Mouse (Mus musculus) heart, embryonic 13.5 days (tissue): ENCODE results near the gene Chst11. TPM values are rescaled to one million over a fixed set of nuclear protein-coding genes. Genes with fewer than 3 reads are reported as not detected.
A peak's percentile ranks its signal among the peaks of the same experiment; 100 is the strongest.

Experiments
- ATAC-seq: fragments of 200-750 bp; cut with Nextera tagmentation; 2 replicates; pipeline ENCODE4 v1.8.0; 2017; ENCODE audit warnings: moderate TSS enrichment; ENCODE audit not compliant: insufficient number of reproducible peaks, low FRiP score, low TSS enrichment; ENCODE audit errors: extremely low read depth
- H3K27ac ChIP-seq: fragments of 300-500 bp; sonication (generic); replicated peaks from 2 replicates; pipeline ENCODE4 v1.5.1; 2015; ENCODE audit warnings: moderate library complexity, mild to moderate bottlenecking, inconsistent platforms
- H3K27me3 ChIP-seq: fragments of 300-500 bp; sonication (generic); replicated peaks from 2 replicates; pipeline ENCODE4 v1.6.1; 2015; ENCODE audit warnings: mild to moderate bottlenecking, inconsistent platforms
- H3K36me3 ChIP-seq: fragments of 300-500 bp; sonication (generic); 2 replicates; pipeline ENCODE4 v1.6.1; 2015; ENCODE audit warnings: mild to moderate bottlenecking, inconsistent platforms
- H3K4me1 ChIP-seq: fragments of 300-500 bp; sonication (generic); 2 replicates; pipeline ENCODE4 v1.6.1; 2015; ENCODE audit warnings: inconsistent platforms
- H3K4me2 ChIP-seq: fragments of 300-500 bp; sonication (generic); 2 replicates; pipeline ENCODE4 v1.6.1; 2015; ENCODE audit warnings: inconsistent platforms, mild to moderate bottlenecking, moderate library complexity
- H3K4me3 ChIP-seq: fragments of 300-500 bp; sonication (generic); 2 replicates; pipeline ENCODE4 v1.5.1; 2015; ENCODE audit warnings: moderate library complexity, mild to moderate bottlenecking, inconsistent platforms
- H3K9ac ChIP-seq: fragments of 300-500 bp; sonication (generic); 2 replicates; pipeline ENCODE4 v1.6.1; 2015; ENCODE audit warnings: inconsistent platforms, mild to moderate bottlenecking, moderate library complexity
- H3K9me3 ChIP-seq: fragments of 300-500 bp; sonication (generic); 2 replicates; pipeline ENCODE4 v1.6.1; 2016; ENCODE audit warnings: inconsistent platforms
- WGBS: fragments of 180-500 bp; shearing (Covaris S2); methylation state at CpG from one replicate; pipeline ENCODE4 v1.1.7; 2015; ENCODE audit warnings: mixed read lengths; 5-methylcytosine and 5-hydroxymethylcytosine counted together
- polyA plus RNA-seq: library from polyadenylated mRNA; unstranded; fragments of >200 nt; fragmentation: Nextera tagmentation; extraction: Ambion mirVana; gene quantifications from 2 replicates; pipeline ENCODE4 v1.2.1, GENCODE M21; 2015

Chst11 gene
- polyA plus RNA-seq, 1 experiment from 2014 or later = 2.4 TPM

- 43% methylated on average over 12 of the region's 12 CpGs for WGBS
- peak overlapping the region; percentile 36; the same call in 1 of the 2 replicates for H3K27ac ChIP-seq
- H3K27me3 ChIP-seq = no peaks in the 10 kb centered on the region
- 0 out of 2 replicates have a peak, but pooled peaks cover 2% of the 10 kb centered on the region for H3K36me3 ChIP-seq
- 0 out of 2 replicates have a peak, but pooled peaks cover 4% of the 10 kb centered on the region for H3K9me3 ChIP-seq
- no peak overlapping the region for H3K4me2 ChIP-seq
- H3K4me1 ChIP-seq = peaks cover 49% of the 10 kb centered on the region
- H3K9ac ChIP-seq = peak overlapping the region; percentile 20; the same call in 1 of the 2 replicates
- ATAC-seq = no peak
- no peak overlapping the region for H3K4me3 ChIP-seq
These were observed 198.6 kb downstream of the Chst11 start for GRCm38 (mm10) chr10:83183634-83184479.

GRCm38 (mm10) chr10:83184480-83185069, 199.3 kb downstream of the Chst11 start:
- WGBS = 50% methylated on average over 7 of the region's 7 CpGs
- H3K27ac ChIP-seq = peak overlapping the region; percentile 36; the same call in 1 of the 2 replicates
- H3K4me1 ChIP-seq = peaks cover 49% of the 10 kb centered on the region
- no peak for ATAC-seq
- H3K4me2 ChIP-seq = no peak overlapping the region
- no peaks in the 10 kb centered on the region for H3K36me3 ChIP-seq
- peak overlapping the region; percentile 20; the same call in 1 of the 2 replicates for H3K9ac ChIP-seq
- H3K27me3 ChIP-seq = no peaks in the 10 kb centered on the region
- H3K9me3 ChIP-seq = 0 out of 2 replicates have a peak, but pooled peaks cover under 1% of the 10 kb centered on the region
- H3K4me3 ChIP-seq = no peak overlapping the region

GRCm38 (mm10) chr10:83185121-83185520, 199.8 kb downstream of the Chst11 start:
- H3K9me3 ChIP-seq = no peaks in the 10 kb centered on the region
- 96% methylated on average over 6 of the region's 6 CpGs for WGBS
- H3K4me3 ChIP-seq = no peak overlapping the region
- H3K4me1 ChIP-seq = peaks cover 49% of the 10 kb centered on the region
- ATAC-seq = no peak
- H3K36me3 ChIP-seq = no peaks in the 10 kb centered on the region
- no peak overlapping the region for H3K4me2 ChIP-seq
- no peak overlapping the region for H3K9ac ChIP-seq
- H3K27me3 ChIP-seq = no peaks in the 10 kb centered on the region
- no peak overlapping the region for H3K27ac ChIP-seq

- Histone ChIP-seq H3K4me1 (peaks cover 49% of the 10 kb centered on the region), H3K4me2 (no peak overlapping the region), H3K9me3 (no peaks in the 10 kb centered on the region), H3K27me3 (no peaks in the 10 kb centered on the region), H3K4me3 (no peak overlapping the region), H3K27ac (no peak overlapping the region), H3K9ac (no peak overlapping the region), H3K36me3 (peaks cover 10% of the 10 kb centered on the region)
- ATAC-seq = no peak
- WGBS = 80% methylated on average over 8 of the region's 8 CpGs
These were observed 200.9 kb downstream of the Chst11 start for GRCm38 (mm10) chr10:83186167-83186566.

GRCm38 (mm10) chr10:83186984-83187383, 201.7 kb downstream of the Chst11 start:
- peaks cover 51% of the 10 kb centered on the region for H3K4me1 ChIP-seq
- H3K9ac ChIP-seq = no peak overlapping the region
- no peak overlapping the region for H3K4me2 ChIP-seq
- no peak for ATAC-seq
- H3K36me3 ChIP-seq = peaks cover 14% of the 10 kb centered on the region
- 33% methylated on average over 5 of the region's 5 CpGs for WGBS
- no peaks in the 10 kb centered on the region for H3K9me3 ChIP-seq
- H3K27me3 ChIP-seq = no peaks in the 10 kb centered on the region
- H3K4me3 ChIP-seq = no peak overlapping the region
- no peak overlapping the region for H3K27ac ChIP-seq

- H3K36me3 ChIP-seq = peaks cover 14% of the 10 kb centered on the region
- no peak overlapping the region for H3K27ac ChIP-seq
- H3K27me3 ChIP-seq = no peaks in the 10 kb centered on the region
- no peak overlapping the region for H3K4me2 ChIP-seq
- 87% methylated on average over 5 of the region's 5 CpGs for WGBS
- ATAC-seq = no peak
- H3K4me1 ChIP-seq = peaks cover 34% of the 10 kb centered on the region
- no peak overlapping the region for H3K9ac ChIP-seq
- H3K4me3 ChIP-seq = no peak overlapping the region
- H3K9me3 ChIP-seq = no peaks in the 10 kb centered on the region
These were observed 203.8 kb downstream of the Chst11 start for GRCm38 (mm10) chr10:83189071-83189470.

GRCm38 (mm10) chr10:83191476-83191875, 206.2 kb downstream of the Chst11 start:
- H3K4me2 ChIP-seq = no peak overlapping the region
- H3K27me3 ChIP-seq = no peaks in the 10 kb centered on the region
- 93% methylated on average over 17 of the region's 17 CpGs for WGBS
- H3K4me3 ChIP-seq = no peak overlapping the region
- H3K9ac ChIP-seq = no peak overlapping the region
- ATAC-seq = no peak
- no peaks in the 10 kb centered on the region for H3K9me3 ChIP-seq
- no peak overlapping the region for H3K27ac ChIP-seq
- peaks cover 26% of the 10 kb centered on the region for H3K4me1 ChIP-seq
- H3K36me3 ChIP-seq = peaks cover 14% of the 10 kb centered on the region

- Histone ChIP-seq H3K4me3 (no peak overlapping the region), H3K9ac (no peak overlapping the region), H3K4me2 (no peak overlapping the region), H3K36me3 (peaks cover 14% of the 10 kb centered on the region), H3K4me1 (peaks cover 21% of the 10 kb centered on the region), H3K27me3 (no peaks in the 10 kb centered on the region), H3K9me3 (no peaks in the 10 kb centered on the region), H3K27ac (no peak overlapping the region)
- no peak for ATAC-seq
- 53% methylated on average over 6 of the region's 6 CpGs for WGBS
These were observed 206.7 kb downstream of the Chst11 start for GRCm38 (mm10) chr10:83191982-83192381.

GRCm38 (mm10) chr10:83197690-83198336, 212.5 kb downstream of the Chst11 start:
- H3K27me3 ChIP-seq = no peaks in the 10 kb centered on the region
- no peaks in the 10 kb centered on the region for H3K9me3 ChIP-seq
- H3K4me3 ChIP-seq = no peak overlapping the region
- no peak overlapping the region for H3K9ac ChIP-seq
- ATAC-seq = no peak
- no peak overlapping the region for H3K27ac ChIP-seq
- peaks cover 16% of the 10 kb centered on the region for H3K4me1 ChIP-seq
- 49% methylated on average over 11 of the region's 11 CpGs for WGBS
- H3K4me2 ChIP-seq = no peak overlapping the region
- no peaks in the 10 kb centered on the region for H3K36me3 ChIP-seq

- Histone ChIP-seq H3K9ac (no peak overlapping the region), H3K27ac (0 out of 2 replicates have a peak overlapping the region, but pooled peaks have one; percentile 39), H3K4me1 (peaks cover 16% of the 10 kb centered on the region), H3K4me3 (no peak overlapping the region), H3K9me3 (no peaks in the 10 kb centered on the region), H3K27me3 (no peaks in the 10 kb centered on the region), H3K4me2 (no peak overlapping the region), H3K36me3 (no peaks in the 10 kb centered on the region)
- WGBS = 33% methylated on average over 5 of the region's 5 CpGs
- no peak for ATAC-seq
These were observed 213.4 kb downstream of the Chst11 start for GRCm38 (mm10) chr10:83198692-83199091.

- no peaks in the 10 kb centered on the region for H3K36me3 ChIP-seq
- ATAC-seq = no peak
- WGBS = 64% methylated on average over 9 of the region's 9 CpGs
- no peak overlapping the region for H3K9ac ChIP-seq
- no peak overlapping the region for H3K4me2 ChIP-seq
- peak overlapping the region; percentile 39; the same call in 1 of the 2 replicates for H3K27ac ChIP-seq
- no peaks in the 10 kb centered on the region for H3K27me3 ChIP-seq
- peaks cover 13% of the 10 kb centered on the region for H3K4me1 ChIP-seq
- H3K4me3 ChIP-seq = no peak overlapping the region
- H3K9me3 ChIP-seq = no peaks in the 10 kb centered on the region
These were observed 214.0 kb downstream of the Chst11 start for GRCm38 (mm10) chr10:83199290-83199689.
